Mouse (Mus musculus): Measurements from ENCODE around the gene Akt2. TPM values are rescaled to one million over a fixed set of nuclear protein-coding genes. Genes with fewer than 3 reads are reported as not detected.
A peak's percentile ranks its signal among the peaks of the same experiment; 100 is the strongest.

The Akt2 gene
- polyA plus RNA-seq, 1 experiment from 2014 or later = 71.0 TPM

DNA sequence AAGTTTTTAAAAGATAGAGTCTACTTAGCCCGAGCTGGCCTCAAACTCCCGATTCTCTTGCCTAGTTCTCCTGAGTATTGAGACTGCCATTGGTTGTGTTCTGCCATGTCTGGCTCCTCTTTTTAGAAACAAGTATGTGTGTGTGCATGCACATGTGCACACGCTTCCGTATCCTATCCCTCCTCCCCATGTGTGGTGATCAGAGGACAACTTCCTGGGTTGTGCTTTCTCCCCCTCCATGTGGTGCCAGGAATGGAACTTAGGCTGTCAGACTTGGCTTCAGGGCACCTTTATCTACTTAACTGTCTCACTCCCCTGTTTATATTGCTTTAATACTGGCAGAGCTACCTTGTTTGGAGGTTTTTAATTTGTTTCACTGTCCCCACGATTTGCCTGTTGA is 93.9 kb downstream of the Akt2 start:
- ATAC-seq (ENCODE audit: low FRiP score) = no peak
- H3K4me1 ChIP-seq (replicated peaks) = peaks cover 18% of the 10 kb centered on the region
- no peaks in the 10 kb centered on the region for H3K36me3 ChIP-seq
- WGBS = 51% methylated on average over 5 of the region's 5 CpGs
- H3K9ac ChIP-seq = peak overlapping the region; percentile 43; the same call in 1 of the 2 replicates
- no peaks in the 10 kb centered on the region for H3K9me3 ChIP-seq
- H3K27me3 ChIP-seq = peaks cover 2% of the 10 kb centered on the region; the same call in 1 of the 2 replicates
- H3K4me2 ChIP-seq = peak overlapping the region; percentile 45
- H3K27ac ChIP-seq = no peak overlapping the region
- H3K4me3 ChIP-seq = peak overlapping the region; percentile 15; the same call in 1 of the 2 replicates

DNA sequence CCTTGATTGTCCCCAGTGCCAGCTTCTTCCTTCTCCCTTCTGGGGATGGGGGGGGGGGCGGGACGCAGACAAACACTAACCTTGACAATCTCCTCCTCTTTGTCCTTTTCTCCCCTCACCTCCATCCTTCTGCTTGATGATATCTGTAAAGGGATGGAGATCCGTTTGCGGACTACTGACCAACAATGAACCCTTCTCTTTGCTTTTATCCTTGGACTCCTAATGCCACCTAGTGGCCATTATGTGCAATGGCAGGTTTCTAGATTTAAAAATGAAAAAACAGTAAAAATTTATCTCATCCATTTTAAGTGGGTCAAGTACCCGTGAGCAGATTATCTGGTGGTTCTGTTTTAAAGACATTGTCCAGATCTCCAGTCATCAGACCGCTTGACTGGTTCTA is 94.3 kb downstream of the Akt2 start:
- Histone ChIP-seq H3K9ac (peak overlapping the region; percentile 43; the same call in 1 of the 2 replicates), H3K9me3 (no peaks in the 10 kb centered on the region), H3K4me1 (replicated peaks) (peaks cover 18% of the 10 kb centered on the region), H3K36me3 (no peaks in the 10 kb centered on the region), H3K4me3 (peak overlapping the region; percentile 15; the same call in 1 of the 2 replicates), H3K4me2 (peak overlapping the region; percentile 45), H3K27ac (no peak overlapping the region), H3K27me3 (peaks cover 2% of the 10 kb centered on the region; the same call in 1 of the 2 replicates)
- 2% methylated on average over 6 of the region's 6 CpGs for WGBS
- no peak for ATAC-seq (ENCODE audit: low FRiP score)

DNA sequence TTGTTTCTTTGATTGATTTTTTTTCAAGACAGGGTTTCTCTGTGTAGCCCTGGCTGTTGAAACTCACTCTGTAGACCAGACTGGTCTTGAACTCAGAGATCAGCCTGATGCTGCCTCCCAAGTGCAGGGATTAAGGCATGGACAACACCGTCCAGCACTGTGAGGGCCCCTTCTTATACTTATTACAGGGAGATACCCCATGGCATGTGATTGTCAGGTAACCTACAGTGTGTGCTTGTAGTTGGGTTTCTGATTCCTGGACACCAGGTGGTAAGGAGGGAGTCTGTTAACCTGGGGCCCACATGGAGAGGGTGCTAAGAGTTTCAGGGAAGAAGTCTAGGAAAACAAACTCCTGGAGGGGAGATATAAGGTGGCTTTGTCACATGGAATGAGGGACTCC is 95.7 kb downstream of the Akt2 start:
- H3K27me3 ChIP-seq = peaks cover 2% of the 10 kb centered on the region; the same call in 1 of the 2 replicates
- no peak overlapping the region for H3K27ac ChIP-seq
- no peak overlapping the region for H3K9ac ChIP-seq
- H3K4me3 ChIP-seq = no peak overlapping the region
- peaks cover 18% of the 10 kb centered on the region for H3K4me1 ChIP-seq (replicated peaks)
- WGBS = 83% methylated on average over 1 of the region's 1 CpGs
- H3K9me3 ChIP-seq = no peaks in the 10 kb centered on the region
- no peak for ATAC-seq (ENCODE audit: low FRiP score)
- no peak overlapping the region for H3K4me2 ChIP-seq
- no peaks in the 10 kb centered on the region for H3K36me3 ChIP-seq

DNA sequence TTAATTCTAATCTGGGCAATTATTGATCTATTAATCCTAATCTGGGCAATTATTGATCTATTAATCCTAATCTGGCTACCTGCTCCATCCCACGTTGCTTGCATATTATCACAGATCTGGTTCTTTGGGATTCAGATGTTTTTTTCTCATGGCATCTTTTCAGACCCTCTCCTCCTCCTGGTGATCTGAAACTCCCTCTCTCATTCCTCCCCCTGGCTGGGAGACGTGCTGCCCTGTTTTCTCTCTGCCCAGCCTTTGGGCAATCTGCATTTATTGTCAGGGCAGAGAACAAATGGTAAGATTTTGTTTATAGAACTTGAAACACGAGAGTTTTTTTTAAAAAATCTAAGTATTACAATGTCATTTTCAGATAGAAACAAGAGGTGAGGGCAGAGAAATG is 96.5 kb downstream of the Akt2 start:
- WGBS = 75% methylated on average over 3 of the region's 3 CpGs
- Histone ChIP-seq H3K9me3 (no peaks in the 10 kb centered on the region), H3K9ac (0 out of 2 replicates have a peak overlapping the region, but pooled peaks have one; percentile 79), H3K27ac (no peak overlapping the region), H3K36me3 (no peaks in the 10 kb centered on the region), H3K4me1 (replicated peaks) (peaks cover 18% of the 10 kb centered on the region), H3K4me3 (0 out of 2 replicates have a peak overlapping the region, but pooled peaks have one; percentile 50), H3K27me3 (peaks cover 2% of the 10 kb centered on the region; the same call in 1 of the 2 replicates), H3K4me2 (peak overlapping the region; percentile 76)
- ATAC-seq (ENCODE audit: low FRiP score) = no peak

DNA sequence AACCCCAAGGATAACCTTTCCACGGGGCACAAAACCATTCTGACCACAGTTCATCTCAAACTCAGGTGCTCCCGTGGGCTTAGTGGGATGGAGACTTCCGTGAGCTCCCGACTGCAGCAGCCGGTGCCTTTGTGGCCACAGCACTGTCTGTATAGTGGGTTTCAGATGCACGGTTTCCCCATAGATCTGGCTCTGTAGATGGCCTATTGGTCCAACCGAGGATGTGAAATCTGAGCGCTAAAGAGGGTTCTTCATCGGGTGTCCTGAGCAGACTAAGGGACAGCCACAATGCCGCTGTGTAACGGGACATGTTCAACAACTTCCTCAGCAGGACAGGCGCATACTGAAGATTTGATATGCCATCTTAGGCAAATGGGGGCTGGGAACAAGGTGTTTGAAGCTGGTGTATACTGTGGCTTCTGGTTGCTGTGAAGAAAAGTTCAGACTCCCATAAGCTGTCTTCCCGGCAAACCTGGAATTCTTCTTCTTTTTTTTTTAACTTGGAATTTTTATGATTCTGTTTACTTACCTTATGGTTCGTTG is 97.0 kb downstream of the Akt2 start:
- peak overlapping the region; percentile 79 for H3K9ac ChIP-seq
- no peak for ATAC-seq (ENCODE audit: low FRiP score)
- peaks cover 18% of the 10 kb centered on the region for H3K4me1 ChIP-seq (replicated peaks)
- peak overlapping the region; percentile 88 for H3K27ac ChIP-seq
- peaks cover 2% of the 10 kb centered on the region; the same call in 1 of the 2 replicates for H3K27me3 ChIP-seq
- peak overlapping the region; percentile 76 for H3K4me2 ChIP-seq
- peak overlapping the region; percentile 50 for H3K4me3 ChIP-seq
- H3K36me3 ChIP-seq = no peaks in the 10 kb centered on the region
- 35% methylated on average over 14 of the region's 14 CpGs for WGBS
- no peaks in the 10 kb centered on the region for H3K9me3 ChIP-seq

DNA sequence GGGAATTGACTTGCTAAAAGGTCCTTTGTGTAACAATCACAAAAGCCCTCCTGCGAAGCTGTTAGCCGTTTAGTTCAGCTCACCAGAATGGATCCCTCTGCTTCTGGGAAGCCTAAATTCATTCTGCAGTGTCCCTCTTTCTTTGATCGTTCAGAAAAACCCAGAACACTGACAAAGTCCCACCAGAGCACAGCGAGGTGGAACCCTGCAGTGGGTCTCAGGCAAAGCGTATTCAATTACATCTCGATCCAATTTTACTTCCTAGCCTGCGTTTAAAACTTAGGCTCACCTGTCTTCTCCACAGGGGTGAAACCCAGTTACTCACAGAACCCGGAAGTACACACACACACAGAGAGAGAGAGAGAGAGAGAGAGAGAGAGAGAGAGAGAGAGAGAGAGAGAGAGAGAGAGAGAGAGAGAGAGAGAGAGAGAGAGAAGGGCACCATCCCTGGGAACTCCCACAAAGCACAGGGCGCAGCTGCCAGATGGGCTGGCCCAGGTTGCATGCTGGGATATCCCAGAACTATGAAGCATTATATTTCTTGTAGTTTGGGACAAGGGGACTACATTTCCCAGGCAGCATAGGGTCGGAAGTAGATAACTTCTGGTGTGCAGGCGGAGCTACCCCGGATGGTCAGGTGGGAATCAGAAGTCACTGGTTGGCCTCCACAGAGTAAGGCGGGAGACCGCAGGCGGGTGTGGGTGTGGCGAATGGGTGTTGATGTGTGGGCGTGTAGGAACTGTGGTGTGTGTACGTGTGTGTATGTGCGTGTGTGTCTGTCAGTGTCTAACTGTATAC is 97.7 kb downstream of the Akt2 start, which contains the start of gene Zfp607b:
Gene Zfp607b, plus strand, starts transcription at position 526 of the 798 bp plus-strand sequence.
- peaks cover 18% of the 10 kb centered on the region for H3K4me1 ChIP-seq (replicated peaks)
- ATAC-seq (ENCODE audit: low FRiP score) = peak; percentile 98
- under 1% methylated on average over 19 of the region's 19 CpGs for WGBS

More for the DNA sequence above, 97.7 kb downstream of the Akt2 start, which contains the start of gene Zfp607b:
- Histone ChIP-seq H3K4me3 (peak within 1 kb of the TSS; percentile 50), H3K9ac (peak within 1 kb of the TSS; percentile 79), H3K27ac (peak within 1 kb of the TSS; percentile 88), H3K27me3 (peaks cover 2% of the 10 kb centered on the region; the same call in 1 of the 2 replicates), H3K4me2 (peak within 1 kb of the TSS; percentile 76), H3K36me3 (0 out of 2 replicates have a peak, but pooled peaks cover 2% of the 10 kb centered on the region), H3K9me3 (no peaks in the 10 kb centered on the region)

Other genes with a start within 250 kb of the Akt2 start
- gene Shkbp1, start 235.5 kb upstream of the Akt2 start, polyA plus RNA-seq (2015; fragmentation: Nextera tagmentation; extraction: Ambion mirVana) = 61.8 and 62.5 TPM in 2 replicates
- gene Gm20479, start 234.1 kb upstream of the Akt2 start, polyA plus RNA-seq (2015; fragmentation: Nextera tagmentation; extraction: Ambion mirVana) = not detected in 2 replicates
- 2.2 and 2.6 TPM in 2 replicates for gene Sptbn4, start 143.9 kb upstream of the Akt2 start, polyA plus RNA-seq (2015; fragmentation: Nextera tagmentation; extraction: Ambion mirVana)
- gene Blvrb, start 143.6 kb upstream of the Akt2 start, polyA plus RNA-seq (2015; fragmentation: Nextera tagmentation; extraction: Ambion mirVana) = 18.7 and 19.3 TPM in 2 replicates
- gene Sertad3, start 117.8 kb upstream of the Akt2 start, polyA plus RNA-seq (2015; fragmentation: Nextera tagmentation; extraction: Ambion mirVana) = 13.0 and 13.4 TPM in 2 replicates
- gene Sertad1, start 104.6 kb upstream of the Akt2 start, polyA plus RNA-seq (2015; fragmentation: Nextera tagmentation; extraction: Ambion mirVana) = 10.7 and 11.8 TPM in 2 replicates
- gene Prx, start 92.2 kb upstream of the Akt2 start, polyA plus RNA-seq (2015; fragmentation: Nextera tagmentation; extraction: Ambion mirVana) = 1.4 and 1.5 TPM in 2 replicates
- gene Hipk4, start 68.3 kb upstream of the Akt2 start, polyA plus RNA-seq (2015; fragmentation: Nextera tagmentation; extraction: Ambion mirVana) = 0.77 and 0.79 TPM in 2 replicates
- gene Pld3, start 38.3 kb upstream of the Akt2 start, polyA plus RNA-seq (2015; fragmentation: Nextera tagmentation; extraction: Ambion mirVana) = 126 TPM in 2 replicates
- gene 2310022A10Rik, start 38.3 kb upstream of the Akt2 start, polyA plus RNA-seq (2015; fragmentation: Nextera tagmentation; extraction: Ambion mirVana) = 32.1 and 34.0 TPM in 2 replicates
- gene Ttc9b, start 62.4 kb downstream of the Akt2 start, polyA plus RNA-seq (2015; fragmentation: Nextera tagmentation; extraction: Ambion mirVana) = 50.2 and 52.0 TPM in 2 replicates
- gene Map3k10, start 83.0 kb downstream of the Akt2 start, polyA plus RNA-seq (2015; fragmentation: Nextera tagmentation; extraction: Ambion mirVana) = 13.0 and 13.2 TPM in 2 replicates
- 10.8 and 12.1 TPM in 2 replicates for gene Zfp607b, start 97.8 kb downstream of the Akt2 start, polyA plus RNA-seq (2015; fragmentation: Nextera tagmentation; extraction: Ambion mirVana)
- gene Zfp60, start 139.8 kb downstream of the Akt2 start, polyA plus RNA-seq (2015; fragmentation: Nextera tagmentation; extraction: Ambion mirVana) = 125 and 134 TPM in 2 replicates
- gene Zfp626, start 215.6 kb downstream of the Akt2 start, polyA plus RNA-seq (2015; fragmentation: Nextera tagmentation; extraction: Ambion mirVana) = 1.9 and 2.3 TPM in 2 replicates
- 10.5 and 11.0 TPM in 2 replicates for gene Zfp59, start 247.1 kb downstream of the Akt2 start, polyA plus RNA-seq (2015; fragmentation: Nextera tagmentation; extraction: Ambion mirVana)

All from hindbrain, embryonic 13.5 days (tissue).